Mouse (Mus musculus): Measurements from ENCODE around the gene Aatk.

DNA sequence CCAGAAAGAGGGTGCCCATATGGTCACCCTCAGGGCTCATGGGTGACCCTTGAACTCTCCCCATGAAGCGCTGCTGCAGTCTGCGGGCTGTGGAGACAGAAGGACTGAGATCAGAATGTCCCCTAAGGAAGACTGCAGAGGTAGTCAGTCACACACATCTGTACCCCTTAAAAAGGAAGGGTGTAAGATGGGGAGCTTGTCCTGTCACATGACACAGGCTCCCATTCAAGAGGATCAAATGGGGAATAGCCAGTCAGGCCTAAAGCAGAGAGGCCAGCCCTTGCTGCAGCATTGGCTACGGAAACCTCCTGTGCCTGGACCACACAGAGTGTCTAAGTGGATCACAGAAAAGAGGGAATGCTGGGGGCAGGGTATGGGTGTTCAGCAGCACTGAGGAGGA is 13.5 kb downstream of the Aatk start:
- TF ChIP-seq CTCF (IDR thresholded peaks at IDR 0.05; ENCODE audit: control insufficient read depth, insufficient read depth, insufficient read length), result no peak
- no peak for TF ChIP-seq MYOD1 (IDR thresholded peaks at IDR 0.05; ENCODE audit: control insufficient read depth, insufficient read length, low read depth)
- TF ChIP-seq USF1 (IDR thresholded peaks at IDR 0.05; ENCODE audit: low read depth), result no peak
